Mouse (Mus musculus): ENCODE measurements around the gene Clcn3.
"Not testable (repeated sequence)": the region's sequence is repeated elsewhere in the genome, so short reads cannot be mapped to it uniquely, and the experiment has no call there.

Gene Clcn3

DNA sequence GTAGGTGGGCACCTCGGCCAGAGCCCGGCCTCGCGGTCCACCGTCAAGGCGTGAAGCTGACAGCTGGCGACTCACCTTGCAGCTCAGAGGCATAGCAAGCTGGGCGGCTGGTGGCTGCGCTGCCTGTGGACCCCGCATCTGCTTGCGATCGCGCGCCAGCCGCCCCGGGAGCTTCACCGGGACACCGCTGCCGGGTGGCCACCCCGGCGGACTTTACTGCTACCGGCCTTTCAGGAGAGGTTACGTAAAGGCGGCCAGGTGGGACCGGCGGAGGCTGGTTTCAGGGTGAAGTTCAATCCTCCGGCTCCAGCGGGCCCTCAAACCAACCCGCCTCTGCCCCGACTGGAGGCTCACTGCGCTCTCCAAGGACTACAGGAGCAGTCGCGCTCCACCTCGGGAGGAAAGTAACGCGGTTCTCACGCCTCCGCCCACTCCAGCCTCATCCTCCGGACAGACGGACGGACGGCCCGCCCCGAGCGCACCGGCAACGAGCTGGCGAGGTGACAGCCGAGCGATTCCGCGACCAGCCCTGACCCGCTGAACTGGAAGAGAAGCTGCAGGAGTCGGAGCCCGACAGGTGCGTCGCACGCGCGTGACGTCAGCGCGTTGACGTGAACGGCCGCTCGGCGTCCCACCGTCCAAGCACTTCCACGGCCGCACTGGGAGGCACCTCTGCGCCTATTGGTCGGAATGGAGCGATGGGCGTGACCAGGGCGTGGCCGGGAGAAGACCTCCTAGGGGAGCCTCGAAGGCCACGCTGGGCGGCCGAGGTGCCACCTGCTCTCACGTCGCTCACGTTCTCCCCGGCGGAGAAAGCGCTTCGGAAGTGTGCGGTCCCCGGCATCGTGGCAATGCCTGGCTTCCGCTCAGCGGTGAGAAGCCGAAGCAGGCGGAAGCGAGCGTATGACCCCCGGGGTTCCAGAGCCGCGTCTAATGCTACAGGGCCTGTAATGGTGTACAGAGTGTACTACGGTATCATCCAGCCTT is at the start of gene Clcn3:
TSS of gene Clcn3 (minus strand) at position 600 of the 987 bp plus-strand sequence.
- peak; percentile 96 for DNase-seq (ENCODE audit: extremely low spot score)

- no peak for DNase-seq (ENCODE audit: extremely low spot score)
Observed at GRCm38 (mm10) chr8:60996468-60996867, 13.4 kb upstream of the Clcn3 start.

GRCm38 (mm10) chr8:60993639-60993986 is 10.5 kb upstream of the Clcn3 start:
- DNase-seq (ENCODE audit: extremely low spot score): no peak

DNA sequence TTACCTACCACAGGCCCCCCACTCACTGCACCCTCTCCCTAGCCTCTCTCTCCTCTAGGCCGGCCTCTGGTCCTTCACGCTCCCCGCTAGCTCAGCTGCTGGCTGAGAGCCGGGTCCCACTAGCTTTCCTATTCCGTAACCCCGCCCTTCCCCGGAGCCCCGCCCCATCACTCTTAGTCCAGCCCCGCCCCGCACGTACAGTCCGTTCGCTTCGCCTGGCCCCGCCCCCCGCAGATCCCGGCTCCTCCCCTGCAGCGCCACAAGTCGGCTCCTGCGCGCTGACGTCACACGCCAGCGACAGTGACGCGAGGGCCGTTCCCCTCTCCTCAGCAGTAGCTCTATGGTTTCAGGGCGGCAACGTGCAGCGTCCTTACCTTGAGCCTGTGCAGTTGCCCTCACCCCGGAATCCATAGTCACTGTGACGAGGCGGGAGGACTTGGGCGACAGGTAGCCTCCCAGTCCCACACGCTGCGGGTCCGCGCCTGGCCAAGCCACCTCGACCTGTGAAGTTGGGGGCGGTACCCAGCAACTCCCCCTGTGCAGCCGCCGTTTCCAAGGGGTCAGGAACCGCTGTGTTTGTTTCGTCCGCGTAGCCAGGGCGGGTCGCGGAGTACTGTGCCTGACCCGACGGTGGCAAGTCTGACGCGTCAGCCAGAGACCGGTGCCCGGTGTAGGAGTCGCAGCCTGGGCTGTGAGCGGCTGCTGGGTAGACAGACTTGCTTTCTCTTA is 10.0 kb upstream of the Clcn3 start, which contains the start of gene Nek1:
TSS of gene Nek1 (plus strand) at position 286 of the 729 bp plus-strand sequence.
- peak; percentile 98 for DNase-seq (ENCODE audit: extremely low spot score)

GRCm38 (mm10) chr8:60992561-60992909 is 9.4 kb upstream of the Clcn3 start:
- DNase-seq (ENCODE audit: extremely low spot score): peak; percentile 94

- not testable (repeated sequence) for DNase-seq (ENCODE audit: extremely low spot score)
Observed at GRCm38 (mm10) chr8:60984260-60985010, 1.3 kb upstream of the Clcn3 start.

GRCm38 (mm10) chr8:60983688-60984079 is 584 bp upstream of the Clcn3 start:
- DNase-seq (ENCODE audit: extremely low spot score): no peak

DNA sequence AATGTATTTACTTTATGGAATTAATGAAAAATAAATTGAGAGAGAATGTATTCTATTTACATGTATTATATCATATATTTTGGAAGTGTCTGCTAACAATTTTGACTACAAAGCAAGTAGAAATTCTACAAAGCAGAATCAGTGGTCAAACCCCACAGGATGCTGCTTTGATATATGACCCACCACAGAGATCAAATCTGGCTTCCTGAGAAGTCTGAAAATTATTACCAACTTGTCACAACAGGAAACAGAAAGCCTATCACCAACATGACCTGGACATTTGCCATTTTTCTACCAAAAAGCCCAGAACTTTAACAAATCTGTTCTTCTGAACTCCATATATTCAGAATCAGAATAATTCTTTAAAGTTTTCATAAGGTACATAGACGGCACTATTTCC is 1.7 kb downstream of the Clcn3 start:
- DNase-seq (ENCODE audit: extremely low spot score): no peak

- DNase-seq (ENCODE audit: extremely low spot score): no peak
Observed at GRCm38 (mm10) chr8:60978496-60978895, 4.6 kb downstream of the Clcn3 start.

GRCm38 (mm10) chr8:60976818-60977217 is 6.3 kb downstream of the Clcn3 start:
- no peak for DNase-seq (ENCODE audit: extremely low spot score)

DNA sequence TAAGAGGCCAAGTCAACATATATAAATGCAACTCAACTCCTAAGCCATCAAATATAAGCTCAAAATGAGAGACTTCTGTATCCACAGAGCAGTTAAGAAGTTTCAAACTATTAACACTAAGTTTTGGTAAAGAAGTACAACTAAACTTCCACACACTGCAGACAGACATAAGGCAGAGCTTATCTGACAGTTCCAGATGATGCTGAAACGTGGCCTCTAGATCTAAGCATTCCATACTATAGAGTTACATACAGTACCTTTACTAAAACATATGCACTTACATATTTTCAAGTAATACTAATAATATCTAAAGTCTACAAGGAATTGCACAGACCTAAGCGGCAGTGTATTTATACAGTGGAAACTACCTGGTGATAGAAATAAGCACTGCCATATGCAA is 8.3 kb downstream of the Clcn3 start:
- no peak for DNase-seq (ENCODE audit: extremely low spot score)

DNA sequence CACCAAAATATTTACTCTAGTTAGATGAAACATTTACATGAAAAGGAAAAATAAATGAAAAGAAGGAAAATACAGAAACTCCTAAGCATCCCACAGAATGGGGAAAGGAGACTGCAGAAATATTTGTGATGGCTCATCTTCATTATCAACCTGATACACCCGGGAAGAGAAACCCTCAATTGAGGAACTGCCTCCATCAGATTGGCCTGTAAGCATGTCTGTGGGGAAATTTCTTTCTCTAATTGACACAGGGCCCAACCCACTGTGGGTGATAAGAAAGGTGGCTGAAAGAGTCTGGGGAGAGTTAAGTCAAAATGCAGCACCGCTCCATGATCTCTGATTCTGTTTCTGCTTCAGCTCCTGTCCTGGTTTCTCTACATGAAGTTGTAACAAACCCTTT is 9.7 kb downstream of the Clcn3 start:
- no peak for DNase-seq (ENCODE audit: extremely low spot score)

DNA sequence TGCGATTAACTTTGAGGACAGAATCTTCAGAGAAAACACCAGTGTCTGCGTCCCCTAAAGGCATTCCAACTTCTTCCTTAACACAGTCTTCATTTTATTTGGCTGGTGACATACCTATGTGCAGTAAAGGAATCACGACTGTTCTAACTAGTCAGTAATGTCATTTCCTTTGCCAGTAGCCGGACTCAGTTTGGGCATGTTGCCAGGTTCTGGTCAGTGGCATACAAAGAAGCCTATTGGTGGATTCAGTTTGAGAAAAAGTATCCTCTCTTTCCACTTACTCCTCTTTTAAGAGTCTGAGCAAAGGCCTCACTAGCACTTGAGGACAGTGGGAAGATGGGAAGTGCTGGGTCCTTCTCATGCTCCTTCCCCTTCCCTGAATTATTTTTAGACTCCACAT is 11.3 kb downstream of the Clcn3 start:
- no peak for DNase-seq (ENCODE audit: extremely low spot score)

DNA sequence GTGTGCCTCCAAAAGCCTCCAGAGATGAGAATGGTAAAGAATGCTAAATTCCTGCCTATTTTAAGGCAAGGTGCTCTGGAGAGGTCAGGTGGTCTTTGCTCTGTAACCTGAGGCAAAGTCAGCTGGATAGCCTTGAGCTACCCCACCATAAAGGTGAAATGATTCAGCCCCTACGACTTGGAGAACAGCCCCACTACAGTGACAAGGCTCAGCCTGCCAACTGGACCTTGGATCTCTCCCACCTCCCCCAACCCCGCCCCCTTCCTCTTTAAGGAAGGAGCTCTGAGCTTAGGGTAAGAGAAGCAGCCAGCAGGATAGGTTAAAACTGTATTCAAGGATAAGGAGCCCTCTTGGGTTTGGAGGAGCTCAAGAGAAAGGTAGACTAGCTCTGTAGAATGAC is 14.0 kb downstream of the Clcn3 start:
- no peak for DNase-seq (ENCODE audit: extremely low spot score)

DNA sequence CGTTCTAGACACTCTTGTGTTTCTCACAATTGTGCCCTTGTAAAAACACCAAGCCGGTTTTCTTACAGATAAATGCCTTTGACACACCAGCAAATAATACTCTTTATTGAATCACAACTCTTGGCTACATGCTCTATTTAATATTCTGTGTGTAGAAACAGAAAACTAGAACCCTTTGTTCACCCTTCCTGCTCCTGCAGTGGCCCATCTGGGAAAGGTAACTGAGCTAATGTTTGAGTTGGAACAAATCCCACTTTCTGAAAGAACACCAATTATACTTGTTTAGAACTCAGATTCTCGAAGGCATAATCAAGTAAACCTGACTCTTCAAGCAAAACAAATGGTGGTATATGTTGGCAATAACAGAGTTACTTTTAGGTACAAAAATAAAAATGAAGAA is 17.4 kb downstream of the Clcn3 start:
- DNase-seq (ENCODE audit: extremely low spot score): no peak

GRCm38 (mm10) chr8:60965306-60965705 is 17.8 kb downstream of the Clcn3 start:
- DNase-seq (ENCODE audit: extremely low spot score): no peak

DNA sequence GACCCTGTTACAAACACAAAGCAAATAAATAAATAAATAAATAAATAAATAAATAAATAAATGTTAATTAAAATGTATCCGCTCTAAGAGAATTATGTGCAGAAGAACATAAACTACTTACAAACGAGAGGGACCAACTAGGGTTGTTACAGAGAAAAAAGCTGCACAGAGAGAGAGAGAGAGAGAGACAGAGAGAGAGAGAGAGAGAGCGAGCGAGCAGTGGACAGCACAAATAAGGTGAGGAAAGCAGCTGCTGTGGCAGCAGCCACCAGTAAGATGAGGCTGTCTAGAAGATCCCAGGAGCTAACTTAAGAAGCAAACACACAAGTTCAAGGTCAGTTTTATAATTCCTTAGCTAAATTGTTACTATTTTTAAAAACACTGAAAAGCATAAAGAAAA is 18.6 kb downstream of the Clcn3 start:
- DNase-seq (ENCODE audit: extremely low spot score): no peak

DNA sequence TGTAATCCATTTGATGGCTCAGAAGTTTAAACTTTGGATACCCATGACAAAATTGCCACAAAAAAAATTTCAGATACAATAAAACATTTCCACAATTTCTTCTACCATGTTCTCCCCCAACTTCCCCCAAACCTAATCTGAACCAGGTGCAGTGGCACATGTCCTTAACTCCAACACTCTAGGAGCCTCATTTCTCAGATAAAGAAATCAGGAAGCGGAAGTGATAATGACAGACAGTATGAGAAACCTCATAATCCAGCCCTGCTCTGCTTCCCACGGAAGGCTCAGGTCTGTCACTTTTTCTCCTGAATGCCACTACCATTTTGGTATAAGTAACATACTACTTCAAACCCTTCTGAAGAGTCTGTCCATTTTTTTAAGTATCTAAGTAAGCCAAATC is 19.2 kb downstream of the Clcn3 start:
- no peak for DNase-seq (ENCODE audit: extremely low spot score)

DNA sequence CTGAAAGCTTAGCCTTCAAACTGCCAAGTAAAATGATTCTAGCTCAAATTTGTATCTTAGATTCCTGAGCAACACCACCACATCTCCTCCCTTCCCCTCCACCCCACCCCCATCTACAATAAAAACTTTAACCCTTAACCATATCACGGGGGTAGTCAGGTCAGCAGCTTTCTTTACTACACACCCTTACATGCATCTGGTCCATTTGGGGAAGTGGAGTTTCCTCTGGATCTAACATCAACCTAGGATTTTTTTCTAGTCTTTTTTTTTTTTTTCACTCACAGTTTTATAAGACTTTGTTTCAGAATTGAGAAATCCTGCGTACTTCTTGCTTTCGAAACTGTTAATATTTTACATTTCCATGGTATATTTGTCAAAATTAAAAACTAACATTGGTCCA is 20.3 kb downstream of the Clcn3 start:
- no peak for DNase-seq (ENCODE audit: extremely low spot score)

DNA sequence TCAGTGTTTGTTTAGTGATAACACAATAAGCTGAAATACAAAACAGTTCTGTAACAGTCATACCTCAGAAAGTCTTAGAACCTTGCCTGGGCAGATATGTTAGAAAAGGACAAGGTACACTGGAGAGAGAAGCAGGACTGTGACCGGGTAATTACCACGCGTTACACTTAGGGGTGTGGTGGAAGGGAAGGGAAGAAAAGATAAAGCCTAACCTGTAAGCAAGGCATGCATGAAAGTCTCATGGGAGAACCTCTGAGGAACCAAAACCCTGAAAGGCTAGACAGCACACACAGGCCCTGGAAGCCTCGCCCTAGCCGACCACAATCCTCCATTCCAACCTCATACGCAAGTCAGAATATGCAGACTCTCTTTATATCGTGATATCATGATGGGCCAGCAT is 26.3 kb downstream of the Clcn3 start:
- no peak for DNase-seq (ENCODE audit: extremely low spot score)

- peak; percentile 79 for DNase-seq (ENCODE audit: extremely low spot score)
Observed at GRCm38 (mm10) chr8:60954281-60955014, 28.7 kb downstream of the Clcn3 start.

DNA sequence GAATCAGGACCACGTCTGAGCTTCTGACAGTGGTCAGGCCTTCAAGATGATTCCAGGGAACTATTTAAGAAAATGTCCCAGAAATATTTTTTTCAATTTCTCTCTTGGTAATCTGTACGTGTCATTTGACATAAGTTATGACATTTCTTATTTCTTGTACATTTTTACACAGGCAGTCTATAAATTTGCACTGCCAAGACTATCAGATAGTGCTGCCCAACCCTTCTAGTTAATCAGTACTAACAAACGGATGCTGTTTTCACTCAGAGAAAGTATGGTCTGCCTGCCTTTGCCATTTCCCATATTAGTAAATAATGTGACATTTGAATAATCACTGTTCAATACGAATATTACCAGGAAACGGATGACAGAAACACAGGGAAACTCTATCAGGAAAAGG is 30.3 kb downstream of the Clcn3 start:
- no peak for DNase-seq (ENCODE audit: extremely low spot score)
